Mouse (Mus musculus) small intestine, adult 2 months (tissue): ENCODE results near the gene Retn.

Experiments used
- CTCF ChIP-seq: fragments of 200-500 bp; IDR thresholded peaks from 2 replicates; pipeline ENCODE4 v1.5.1; 2012; ENCODE audit warnings: low read depth, mild to moderate bottlenecking, control low read depth, inconsistent platforms, low read length, moderate library complexity, mixed read lengths; ENCODE audit not compliant: insufficient replicate concordance, insufficient read length; ENCODE audit errors: extremely low read depth
- POLR2A ChIP-seq: fragments of 200-500 bp; IDR thresholded peaks from 2 replicates; pipeline ENCODE4 v1.6.1; 2012; ENCODE audit warnings: low read depth, mild to moderate bottlenecking, control low read depth, inconsistent platforms, low read length, moderate library complexity

- no peak for TF ChIP-seq CTCF
- TF ChIP-seq POLR2A, result no peak
These were observed 45.8 kb upstream of the Retn start for GRCm38 (mm10) chr8:3609816-3610150.
